Mouse (Mus musculus) T-helper 17 cell (primary cell): ENCODE results near the gene Lix1.
"Not testable (repeated sequence)": the region's sequence is repeated elsewhere in the genome, so short reads cannot be mapped to it uniquely, and the experiment has no call there.

Experiments used
- in situ Hi-C, 2 experiments: fragments of 300-600 bp; cut with MboI, MseI; formaldehyde crosslinking; loops; 1 replicate in 1 of 2; 2 replicates in 1 of 2; pipeline ENCODE4 v1.15.1; 2025; ENCODE audit warnings: high pct_unique_total_duplicates in 2 of 2

Gene Lix1

DNA sequence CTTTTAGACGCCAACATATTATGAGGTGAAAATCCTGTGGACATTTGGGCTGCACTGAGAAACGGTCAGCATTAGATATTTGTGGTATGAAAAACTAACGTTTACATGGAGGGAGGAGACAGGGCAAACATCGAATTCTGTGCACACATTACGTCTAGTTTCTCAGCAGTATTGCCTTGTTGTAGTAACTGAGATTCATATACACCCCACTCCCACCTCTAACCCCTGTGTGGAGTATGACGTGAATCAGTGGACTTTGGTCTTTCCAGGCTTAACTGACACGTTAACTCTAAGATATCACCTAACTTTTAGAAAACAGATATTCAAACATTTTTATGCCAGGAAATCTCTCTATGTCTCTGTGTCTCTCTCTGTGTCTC is 89.1 kb downstream of the Lix1 start:
- in situ Hi-C loops: no loop called here

GRCm38 (mm10) chr17:17492116-17492515 is 89.6 kb downstream of the Lix1 start:
- in situ Hi-C loops: no loop called here

DNA sequence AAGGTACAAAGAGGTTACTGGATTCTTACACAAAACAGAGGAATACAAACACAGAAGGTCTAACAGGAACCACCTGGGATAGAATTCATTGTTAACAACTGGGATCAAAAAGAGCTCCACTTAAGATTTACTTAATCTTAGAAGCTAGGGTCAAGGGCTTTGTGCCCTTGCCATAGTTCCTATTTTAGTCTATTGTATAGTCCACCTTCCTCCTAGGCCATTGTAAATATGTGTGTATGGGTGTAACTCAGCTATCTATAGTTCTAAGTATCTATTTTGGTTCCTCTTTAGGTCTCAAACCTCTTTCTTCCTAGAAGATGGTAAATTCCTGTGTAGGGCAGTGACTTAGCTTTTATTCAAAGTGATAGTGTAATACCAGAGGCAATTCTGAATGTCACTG is 93.8 kb downstream of the Lix1 start:
- in situ Hi-C loops: not testable (repeated sequence)

DNA sequence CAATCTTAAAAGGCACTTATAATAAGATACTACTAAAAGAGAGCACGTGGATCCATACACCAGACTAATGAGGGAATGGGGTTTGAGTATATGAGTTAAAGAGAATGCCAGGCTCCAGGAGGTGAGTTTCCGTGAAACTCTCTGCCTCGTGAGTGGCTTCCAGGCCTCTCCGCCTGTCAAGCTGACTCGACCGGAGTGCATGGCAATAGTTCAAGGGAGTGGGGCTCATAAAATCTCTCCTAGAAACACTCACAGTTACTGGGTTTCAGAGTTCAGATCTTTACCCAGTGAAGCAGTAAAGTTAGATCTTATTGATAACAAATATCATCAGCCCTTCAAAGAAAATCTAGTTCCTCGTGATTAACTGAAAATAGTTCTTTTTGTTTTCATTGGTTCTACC is 94.3 kb downstream of the Lix1 start:
- in situ Hi-C loops: no loop called here

- in situ Hi-C loops: no loop called here
These were observed 96.4 kb downstream of the Lix1 start for GRCm38 (mm10) chr17:17498848-17499247.

DNA sequence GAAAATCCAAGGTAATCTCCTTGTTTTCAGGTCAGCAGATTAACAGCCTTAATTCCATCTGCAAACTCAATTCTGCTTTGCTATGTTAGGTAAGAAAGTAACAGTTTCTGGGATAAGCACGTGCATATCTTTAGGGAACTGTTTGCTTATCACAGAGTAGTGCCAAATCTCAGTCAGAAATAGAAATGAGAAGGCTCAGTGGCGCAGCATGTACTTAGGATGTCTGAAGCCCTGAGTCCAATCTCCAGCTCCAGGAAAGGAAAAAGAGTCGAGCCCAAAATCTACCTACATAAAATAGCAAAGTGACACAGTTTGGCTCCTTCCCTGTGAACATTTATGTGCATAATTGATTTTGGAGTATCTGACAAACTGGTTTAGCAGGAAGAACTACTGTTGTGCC is 96.8 kb downstream of the Lix1 start:
- in situ Hi-C loops: no loop called here

DNA sequence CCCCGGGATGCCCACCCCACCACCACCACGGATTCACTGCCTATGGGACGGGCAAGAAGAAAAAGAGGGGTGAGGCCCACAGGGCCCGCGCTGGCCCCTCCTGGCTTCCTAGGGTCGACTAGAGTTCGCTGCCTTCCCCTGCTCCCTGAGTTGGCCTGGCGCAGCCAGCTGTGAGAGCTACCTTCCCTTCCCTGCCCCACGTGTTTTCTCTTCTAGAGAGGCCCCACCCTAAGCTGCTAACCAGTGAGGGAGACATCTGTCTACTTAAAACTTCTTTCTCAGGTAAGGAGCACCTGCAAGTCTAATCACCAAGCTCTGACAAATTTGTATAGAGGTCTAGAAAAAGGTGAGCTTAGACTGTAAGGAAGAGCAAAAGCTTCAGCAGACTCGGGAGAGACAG is 104.2 kb downstream of the Lix1 start:
- in situ Hi-C loops: loop anchor here in 1 of 2 experiments (5.0 kb wide), 1 partner anchor 44 kb away; no protein-coding TSS in a partner anchor
